Mouse (Mus musculus): ENCODE results near the gene Sipa1l3.

The Sipa1l3 gene

DNA sequence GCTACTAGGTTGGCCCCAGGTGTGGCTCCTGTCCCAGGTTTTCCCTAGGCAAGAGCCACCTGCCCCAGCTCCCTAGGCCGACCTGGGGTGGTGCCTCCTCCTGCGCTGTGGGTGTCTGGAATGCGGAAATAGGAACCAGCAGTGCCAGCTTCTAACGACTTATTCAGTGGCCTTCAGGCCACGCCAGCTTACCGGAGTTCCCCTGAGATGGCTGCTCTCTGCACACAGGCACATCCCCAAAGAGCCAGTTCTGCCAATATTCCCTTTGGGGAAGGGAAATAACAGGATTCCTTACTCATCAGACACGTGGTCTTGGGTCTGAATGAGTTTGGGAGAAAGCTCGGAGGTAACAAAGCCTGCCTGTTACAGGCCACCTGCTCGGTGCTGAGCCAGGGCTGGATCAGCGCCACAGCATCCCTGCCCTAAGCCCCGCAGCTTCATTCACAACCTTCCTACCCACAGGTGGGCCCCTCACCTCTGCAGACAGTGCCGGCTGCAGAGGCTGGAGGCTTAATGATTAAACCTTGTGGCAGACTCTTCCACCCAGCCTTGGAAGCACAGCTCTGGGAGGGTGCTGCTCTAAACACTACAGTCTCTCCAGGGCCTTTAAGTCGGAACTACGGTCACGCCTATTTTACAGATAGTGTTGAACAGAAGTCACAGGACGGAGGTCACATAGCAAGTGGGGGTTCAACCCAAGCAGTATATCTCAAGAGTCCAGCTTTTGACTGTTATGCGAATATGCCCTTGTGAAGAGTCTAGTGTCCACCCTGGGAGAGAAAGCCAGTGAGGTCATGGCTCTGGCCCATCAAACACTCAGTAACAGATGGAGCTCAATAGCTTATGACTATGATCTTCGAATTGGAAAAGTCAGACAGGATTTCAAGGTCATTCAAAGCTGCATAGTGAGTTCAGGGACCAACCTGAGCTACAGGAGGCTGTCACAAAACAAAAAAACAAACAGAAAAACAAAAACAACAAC lies 12.8 kb downstream of the Sipa1l3 start:
- DNase-seq (ENCODE audit: low read depth): no peak

DNA sequence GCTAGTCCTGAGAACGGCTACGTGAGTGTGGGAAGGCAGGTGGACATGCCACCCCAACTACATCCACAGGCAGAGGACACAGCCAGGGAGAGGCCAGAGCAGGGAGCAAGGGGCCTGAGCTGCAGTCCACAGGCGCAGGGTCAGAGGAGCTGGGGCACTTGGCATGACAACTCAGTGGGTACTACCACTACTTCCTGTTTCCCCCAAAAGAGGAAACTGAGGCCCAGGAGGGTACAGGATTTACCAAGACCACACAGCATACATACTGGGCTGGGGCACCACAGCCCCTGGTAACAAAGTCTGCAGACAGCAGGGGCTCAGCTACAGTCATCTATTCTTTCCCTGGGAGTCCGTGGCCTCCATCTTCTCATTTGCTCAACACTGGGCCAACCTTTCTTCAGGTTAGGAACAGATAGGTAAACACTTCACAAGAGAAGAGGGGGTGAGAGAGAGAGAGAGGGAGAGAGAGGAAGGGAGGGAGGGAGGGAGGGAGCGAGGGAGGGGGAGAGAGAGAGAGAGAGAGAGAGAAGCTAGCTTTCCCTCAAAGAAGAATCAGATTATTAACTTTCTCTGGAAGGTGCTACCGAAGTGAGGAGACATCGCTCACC lies 13.7 kb downstream of the Sipa1l3 start:
- DNase-seq (ENCODE audit: low read depth): no peak

DNA sequence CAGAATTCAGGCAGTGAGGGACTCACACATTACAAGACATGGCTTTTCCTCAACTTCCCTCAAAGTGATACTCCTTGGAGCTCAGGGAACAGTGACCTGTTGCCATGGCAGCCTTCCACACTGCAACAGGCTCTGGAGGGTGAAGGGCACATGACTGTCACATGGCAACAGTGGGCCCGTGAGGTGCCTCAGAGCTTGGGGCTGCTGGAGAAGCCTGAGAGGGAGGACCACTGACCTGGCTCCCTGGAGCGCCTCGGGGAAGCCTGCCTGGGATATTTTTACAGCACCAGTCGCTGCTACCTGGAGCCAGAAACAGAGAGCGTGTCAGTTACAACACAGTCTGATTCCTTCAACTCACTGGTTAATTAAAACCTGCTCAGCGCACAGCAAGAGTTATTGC lies 14.8 kb downstream of the Sipa1l3 start:
- no peak for DNase-seq (ENCODE audit: low read depth)

DNA sequence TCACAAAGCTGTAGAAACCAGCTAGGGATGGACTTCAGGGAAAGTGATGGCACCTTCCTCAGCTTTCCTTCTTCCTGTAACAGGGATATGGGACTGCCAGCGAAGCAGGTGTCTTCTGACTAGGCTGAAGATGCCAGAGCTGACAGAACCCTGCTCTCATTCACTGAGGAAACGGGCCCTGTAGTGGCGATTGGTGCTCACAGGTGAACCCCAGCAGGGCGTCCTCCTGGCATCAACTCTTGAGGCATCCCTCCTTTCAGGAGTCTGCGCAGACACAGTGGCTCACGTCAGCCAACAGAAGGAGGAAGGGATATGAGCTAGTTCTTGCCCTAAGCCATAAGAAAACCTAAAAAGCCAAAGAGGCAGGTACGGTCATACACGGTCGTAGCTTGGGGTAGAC lies 17.2 kb downstream of the Sipa1l3 start:
- DNase-seq (ENCODE audit: low read depth): no peak

DNA sequence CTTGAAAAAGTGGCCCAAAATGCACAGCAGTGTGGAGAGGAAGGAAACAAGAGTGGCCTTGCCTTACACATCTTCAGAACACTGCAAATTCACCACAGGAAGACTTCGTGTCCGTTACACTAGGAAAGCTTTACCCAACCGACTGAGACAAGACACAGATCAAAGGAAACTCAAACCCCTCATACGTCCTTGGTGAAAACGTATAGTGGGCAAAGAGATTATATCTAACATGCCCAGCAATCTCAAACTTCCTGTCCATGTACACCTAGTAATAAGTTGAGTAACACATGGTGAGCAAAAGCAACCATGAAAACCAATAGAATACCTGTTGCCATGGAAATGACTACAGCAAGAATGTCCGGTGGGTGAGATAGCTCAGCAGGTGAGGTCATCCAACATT lies 19.4 kb downstream of the Sipa1l3 start:
- no peak for DNase-seq (ENCODE audit: low read depth)

DNA sequence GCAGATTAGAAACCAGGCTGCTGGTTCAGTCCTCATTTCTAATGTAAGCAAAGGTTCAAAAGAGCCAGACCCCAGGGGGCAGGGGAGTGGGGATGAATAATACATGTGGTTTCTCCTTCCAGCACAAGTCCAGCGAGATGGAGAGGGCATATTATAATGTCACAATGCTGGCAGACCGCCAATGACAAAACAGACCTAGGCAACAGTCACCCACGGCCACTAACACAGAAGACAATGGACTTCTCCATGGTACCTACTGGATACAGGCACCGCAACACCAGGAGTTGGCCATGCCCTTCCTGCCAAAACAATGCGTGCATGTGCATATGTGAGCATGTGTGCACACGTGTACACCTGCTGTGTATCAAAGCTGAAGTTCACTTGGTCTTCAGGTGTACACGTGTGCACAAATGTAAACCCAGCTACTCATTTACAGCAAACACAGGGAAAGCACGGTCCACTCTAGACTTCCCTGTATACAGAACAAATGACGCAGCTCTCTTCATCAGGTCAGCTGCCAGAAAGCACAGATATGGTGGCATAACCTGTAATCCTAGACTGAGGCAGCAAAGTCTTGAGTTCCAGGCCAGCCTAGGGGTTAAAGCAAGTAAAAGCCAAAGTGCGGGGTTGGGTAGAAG lies 21.4 kb downstream of the Sipa1l3 start:
- no peak for DNase-seq (ENCODE audit: low read depth)

DNA sequence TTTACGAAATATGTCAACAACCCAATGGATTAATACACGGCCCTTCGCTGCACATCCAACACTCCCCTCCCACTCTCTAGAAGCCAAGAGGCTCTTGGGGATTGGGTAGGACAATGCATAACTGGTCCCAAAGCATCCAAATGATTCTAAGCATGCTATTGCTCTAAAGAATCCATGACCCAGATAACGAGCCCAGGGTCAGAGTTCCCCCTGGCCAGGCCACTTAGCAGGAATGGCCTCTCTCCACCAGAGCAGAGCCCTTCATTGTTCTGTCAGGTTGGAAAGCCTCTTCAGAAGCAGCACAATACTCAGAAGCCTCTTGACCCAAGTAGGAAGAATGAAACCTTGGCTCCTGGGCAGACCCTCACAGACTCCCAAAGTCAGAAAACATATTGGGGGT lies 22.1 kb downstream of the Sipa1l3 start:
- DNase-seq (ENCODE audit: low read depth): no peak

DNA sequence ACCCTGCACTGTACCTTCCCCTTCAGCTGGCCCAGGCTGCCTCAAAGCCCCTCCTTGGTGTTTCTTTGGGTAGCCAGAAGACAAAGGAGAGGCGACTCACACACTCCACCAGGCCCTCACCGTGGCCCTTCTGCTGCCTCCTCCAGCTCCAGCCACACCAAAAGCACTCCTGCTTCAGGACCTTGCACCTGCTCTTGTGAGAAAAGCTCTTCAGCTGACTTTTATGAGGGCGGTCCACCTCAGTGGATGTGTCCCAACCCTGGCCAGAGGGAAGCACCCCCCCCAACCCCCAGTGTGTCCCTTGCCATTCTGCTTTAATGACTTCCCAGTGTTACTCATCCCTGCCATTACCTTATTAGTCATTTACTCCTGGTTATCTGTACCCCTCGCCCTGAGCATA lies 22.6 kb downstream of the Sipa1l3 start:
- no peak for DNase-seq (ENCODE audit: low read depth)

DNA sequence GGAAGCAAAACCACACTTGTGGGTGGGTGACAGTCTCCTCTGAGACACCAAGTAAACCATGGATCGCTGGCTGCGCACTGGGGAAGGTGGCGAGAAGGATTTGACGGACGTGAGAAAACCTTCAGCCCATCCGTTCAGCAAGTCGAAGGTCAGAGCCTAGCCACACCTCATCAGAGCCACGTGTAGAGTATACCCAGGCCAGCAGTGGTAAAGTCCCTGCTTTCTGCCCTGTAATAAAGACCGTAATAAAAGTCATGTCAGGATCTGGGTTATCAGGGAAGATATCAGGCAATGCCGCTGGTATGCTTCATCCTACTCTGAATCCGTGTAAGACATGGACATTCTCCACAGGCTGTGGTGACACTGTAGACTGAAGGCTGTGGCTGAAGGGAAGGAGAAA lies 23.6 kb downstream of the Sipa1l3 start:
- DNase-seq (ENCODE audit: low read depth): no peak

DNA sequence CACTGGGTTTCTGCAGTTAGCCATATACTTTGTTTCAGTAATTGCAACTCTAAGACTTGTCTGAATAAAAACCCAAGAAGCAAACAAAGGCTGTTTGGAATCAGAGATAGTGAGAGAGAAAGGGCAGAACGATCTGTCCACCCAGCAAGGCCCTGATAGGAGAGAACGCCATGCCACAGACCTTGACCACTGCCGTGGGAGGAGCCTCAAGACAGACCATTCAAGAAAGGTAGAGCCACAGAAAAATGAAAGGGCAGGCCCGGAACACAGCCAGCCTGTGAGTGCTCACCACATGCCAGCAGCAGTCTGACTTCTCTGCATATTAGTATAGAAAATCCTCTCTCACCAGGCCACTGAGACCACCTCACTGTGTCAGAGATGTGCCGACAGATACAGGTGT lies 24.4 kb downstream of the Sipa1l3 start:
- no peak for DNase-seq (ENCODE audit: low read depth)

DNA sequence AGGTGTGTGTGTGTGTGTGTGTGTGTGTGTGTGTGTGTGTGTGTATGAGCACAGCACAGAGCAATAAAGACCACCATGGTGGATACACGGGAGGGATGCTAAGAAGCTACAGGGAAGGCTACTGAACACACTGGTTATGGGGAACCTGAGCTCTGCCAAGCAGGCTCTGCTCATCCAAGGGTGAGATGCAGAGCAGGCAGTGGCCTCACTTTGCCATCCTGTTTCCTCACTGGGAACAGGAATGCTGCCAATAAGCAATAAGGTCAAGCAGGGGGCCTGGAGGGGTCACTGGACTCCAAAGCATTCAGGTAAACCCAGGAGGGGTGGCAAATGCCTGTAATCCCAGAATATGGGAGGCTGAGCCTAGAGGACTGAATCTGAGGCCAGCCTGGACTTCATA lies 25.4 kb downstream of the Sipa1l3 start:
- no peak for DNase-seq (ENCODE audit: low read depth)

DNA sequence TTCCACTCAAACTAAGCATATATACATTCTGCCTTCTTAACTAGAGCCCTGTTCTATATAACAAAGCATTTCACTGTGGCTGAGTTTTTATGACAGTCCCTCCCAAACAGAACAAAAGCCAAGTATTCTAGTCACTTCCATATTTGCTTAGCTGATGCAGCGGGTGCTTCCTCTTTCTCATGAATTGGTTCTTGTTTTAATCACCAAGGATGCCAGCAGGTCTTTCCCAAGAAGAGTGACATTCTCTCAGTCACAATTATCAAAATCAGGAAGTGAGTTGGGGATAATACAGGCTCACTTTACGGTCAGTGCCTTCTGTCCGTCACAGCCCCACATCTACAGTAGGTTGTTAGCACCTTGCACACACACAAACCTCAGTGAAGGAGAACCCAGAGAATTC lies 26.6 kb downstream of the Sipa1l3 start:
- DNase-seq (ENCODE audit: low read depth): no peak

DNA sequence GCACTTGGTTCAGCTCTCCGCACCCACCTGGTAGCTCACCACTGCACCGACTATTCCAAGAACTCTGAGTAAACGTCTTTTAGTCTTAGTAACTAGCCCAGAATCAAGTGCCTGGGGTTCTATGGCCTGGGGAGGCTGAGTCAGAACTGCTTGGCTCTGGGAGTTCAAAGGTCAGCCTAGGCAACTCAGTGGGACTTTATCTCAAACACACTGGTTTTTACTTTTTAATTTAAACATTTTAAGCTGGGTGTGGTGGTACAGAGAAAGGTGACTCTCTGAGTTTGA lies 27.0 kb downstream of the Sipa1l3 start:
- DNase-seq (ENCODE audit: low read depth): no peak

DNA sequence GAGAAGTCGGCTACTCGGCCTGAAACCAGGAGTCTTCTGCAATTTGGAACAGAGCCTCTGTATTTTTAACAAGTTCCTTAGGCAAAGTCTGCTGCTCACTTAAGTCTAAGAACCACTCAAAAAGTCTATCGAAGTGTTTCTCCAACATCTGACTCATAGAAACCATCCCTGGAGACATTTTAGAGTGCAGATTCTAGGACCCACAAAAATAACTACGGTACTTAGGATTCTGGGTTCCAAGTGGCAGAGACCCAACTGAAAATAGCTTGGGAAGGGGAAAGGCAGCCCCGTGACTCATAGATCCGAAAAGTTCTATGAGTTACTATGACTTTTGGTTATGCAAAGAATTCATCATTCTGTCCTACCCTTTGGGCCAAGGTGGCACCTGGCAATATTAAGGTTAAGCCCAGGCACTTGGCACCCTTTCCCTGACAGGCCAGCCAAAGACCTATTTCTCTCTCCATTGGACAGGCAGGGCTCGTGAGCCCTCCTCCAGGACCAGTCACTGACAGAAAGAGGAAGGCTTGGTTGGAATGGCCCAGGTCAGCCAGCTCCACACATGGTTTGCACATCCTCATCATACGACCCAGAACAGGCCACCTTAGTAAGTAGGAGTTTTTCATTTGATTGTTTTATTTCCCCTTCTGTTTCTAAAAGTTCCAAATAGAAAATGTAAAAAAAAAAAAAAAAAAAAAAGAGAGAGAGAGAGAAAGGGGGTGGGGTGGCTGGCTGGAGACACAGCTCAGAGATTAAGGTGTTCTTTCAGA lies 27.6 kb downstream of the Sipa1l3 start:
- DNase-seq (ENCODE audit: low read depth): no peak

DNA sequence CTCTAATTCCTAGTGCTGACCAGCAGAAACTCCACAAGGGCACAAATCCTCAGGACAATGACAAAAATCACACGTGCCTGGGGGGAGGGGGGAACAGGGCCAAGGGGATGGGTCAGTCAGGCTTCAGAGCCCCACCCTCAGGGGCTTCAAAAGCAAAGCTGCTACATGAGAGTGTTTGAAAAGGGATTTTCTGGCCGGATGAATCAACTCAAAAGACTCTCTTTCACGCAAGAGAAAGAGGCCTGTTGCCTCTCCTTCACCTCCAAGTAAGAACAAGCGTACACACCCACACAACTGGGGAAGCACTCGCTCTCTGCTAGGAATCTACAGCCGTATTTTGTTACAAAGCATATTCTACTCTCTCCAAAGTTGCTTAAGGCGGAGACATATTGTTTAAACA lies 28.6 kb downstream of the Sipa1l3 start:
- no peak for DNase-seq (ENCODE audit: low read depth)

DNA sequence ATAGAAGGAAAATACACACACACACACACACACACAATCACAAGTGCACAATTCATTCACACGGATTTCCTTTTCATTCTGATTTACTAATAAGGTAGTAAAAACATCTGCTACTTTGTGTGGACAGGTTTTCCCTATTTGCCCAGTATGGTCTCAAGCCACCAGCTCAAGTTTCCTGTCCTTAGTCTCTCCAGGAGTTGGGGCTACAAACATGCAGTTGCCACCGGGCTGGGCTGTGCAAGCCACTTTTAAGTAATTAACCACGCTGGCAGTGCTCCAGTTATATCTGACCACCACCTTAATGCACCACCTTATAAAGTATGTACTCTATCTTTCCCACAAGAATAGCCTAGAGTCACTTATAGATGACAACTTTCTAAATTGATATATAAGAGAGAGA lies 29.1 kb downstream of the Sipa1l3 start:
- no peak for DNase-seq (ENCODE audit: low read depth)

DNA sequence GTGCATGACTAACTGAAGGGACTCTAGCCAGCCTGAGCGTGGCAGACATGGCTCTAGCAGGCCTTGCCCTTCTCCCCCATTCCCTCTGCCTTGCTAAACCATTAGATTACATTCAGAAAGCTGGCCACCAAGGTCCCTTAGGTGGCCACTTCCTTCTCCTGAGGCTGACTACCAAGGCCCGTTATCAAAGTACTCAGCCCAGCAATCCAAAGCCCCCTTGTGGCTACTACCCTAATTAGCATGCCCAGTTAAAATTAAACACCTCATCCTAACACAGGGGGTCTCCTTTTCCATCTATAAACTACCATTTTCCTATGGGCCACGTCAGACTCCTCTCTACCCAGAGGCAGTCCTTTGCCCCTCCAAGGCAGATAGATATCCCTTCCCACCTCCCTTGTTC lies 31.7 kb downstream of the Sipa1l3 start:
- no peak for DNase-seq (ENCODE audit: low read depth)

DNA sequence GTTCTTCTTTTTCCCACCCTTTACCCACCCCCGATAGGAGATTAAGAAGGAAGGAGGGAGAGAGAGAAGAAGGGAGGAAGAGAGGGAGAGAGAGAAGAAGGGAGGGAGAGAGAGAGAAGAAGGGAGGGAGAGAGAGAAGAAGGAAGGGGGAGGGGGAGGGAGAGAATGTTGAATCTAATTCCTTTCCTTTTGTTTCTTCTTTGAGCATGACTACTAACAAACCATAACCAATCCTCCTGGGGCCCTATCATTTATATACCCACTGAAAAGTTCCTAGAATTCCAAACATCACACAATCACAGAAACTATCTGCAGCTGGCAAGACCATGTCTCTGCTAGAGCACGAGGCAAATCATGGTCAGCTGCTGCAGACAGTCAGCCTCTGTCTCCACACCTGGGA lies 32.7 kb downstream of the Sipa1l3 start:
- no peak for DNase-seq (ENCODE audit: low read depth)

DNA sequence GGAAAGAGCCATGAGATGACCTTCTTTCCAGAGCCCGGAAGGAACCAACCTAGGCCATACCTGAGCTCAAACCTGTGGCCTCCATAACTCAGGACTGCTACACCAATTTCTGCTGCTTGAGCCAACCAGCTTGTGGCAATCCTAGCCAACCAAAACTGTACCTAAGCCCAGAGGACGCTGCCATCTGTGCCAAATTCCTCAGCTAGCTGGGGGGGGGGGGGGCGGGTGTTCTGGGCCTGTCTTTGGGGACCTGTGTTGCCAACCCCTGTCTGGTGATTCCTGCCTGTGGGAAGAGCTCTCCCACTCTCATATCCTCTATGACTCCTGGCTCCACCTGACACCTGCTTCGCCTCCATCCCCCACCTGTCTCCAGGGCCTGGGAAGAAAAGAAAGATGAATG lies 34.9 kb downstream of the Sipa1l3 start:
- no peak for DNase-seq (ENCODE audit: low read depth)

DNA sequence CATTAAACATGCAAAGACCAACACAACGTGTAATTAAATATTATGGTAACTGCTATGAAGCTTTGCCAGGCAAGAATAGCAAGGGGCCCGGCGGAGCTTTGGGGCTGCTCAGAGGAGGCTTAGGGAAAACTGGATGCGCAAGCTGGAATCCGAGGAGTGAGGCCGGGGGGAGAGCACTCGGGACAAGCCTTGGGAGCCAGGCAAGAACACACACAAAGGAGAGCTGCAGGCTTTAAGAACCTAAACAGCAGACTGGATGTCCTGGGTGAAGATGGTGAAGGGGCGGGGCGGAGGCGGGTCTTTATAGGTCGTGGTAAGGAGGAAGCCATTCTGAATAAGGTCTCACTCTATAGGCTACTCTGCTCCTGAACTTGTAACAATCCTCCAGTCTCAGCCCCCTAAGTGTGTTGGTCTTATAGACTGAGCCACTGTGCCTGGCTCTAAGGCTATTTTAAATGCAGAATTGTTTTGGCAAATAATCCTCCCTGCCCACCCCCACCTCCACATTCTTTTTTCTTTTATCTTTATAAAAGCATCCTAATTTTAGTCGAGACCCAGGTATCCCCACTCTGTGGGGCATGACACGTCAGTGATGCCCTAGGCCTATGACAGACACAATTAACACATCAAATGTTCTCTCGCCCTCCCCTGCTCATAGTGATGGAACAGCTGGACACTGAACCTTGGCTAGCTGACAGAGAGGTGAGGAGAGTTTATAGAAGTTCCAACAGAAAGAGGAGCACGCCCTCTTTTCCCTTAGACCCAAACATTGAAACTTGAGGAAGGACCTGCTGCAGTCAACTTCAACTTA lies 36.9 kb downstream of the Sipa1l3 start:
- no peak for DNase-seq (ENCODE audit: low read depth)

DNA sequence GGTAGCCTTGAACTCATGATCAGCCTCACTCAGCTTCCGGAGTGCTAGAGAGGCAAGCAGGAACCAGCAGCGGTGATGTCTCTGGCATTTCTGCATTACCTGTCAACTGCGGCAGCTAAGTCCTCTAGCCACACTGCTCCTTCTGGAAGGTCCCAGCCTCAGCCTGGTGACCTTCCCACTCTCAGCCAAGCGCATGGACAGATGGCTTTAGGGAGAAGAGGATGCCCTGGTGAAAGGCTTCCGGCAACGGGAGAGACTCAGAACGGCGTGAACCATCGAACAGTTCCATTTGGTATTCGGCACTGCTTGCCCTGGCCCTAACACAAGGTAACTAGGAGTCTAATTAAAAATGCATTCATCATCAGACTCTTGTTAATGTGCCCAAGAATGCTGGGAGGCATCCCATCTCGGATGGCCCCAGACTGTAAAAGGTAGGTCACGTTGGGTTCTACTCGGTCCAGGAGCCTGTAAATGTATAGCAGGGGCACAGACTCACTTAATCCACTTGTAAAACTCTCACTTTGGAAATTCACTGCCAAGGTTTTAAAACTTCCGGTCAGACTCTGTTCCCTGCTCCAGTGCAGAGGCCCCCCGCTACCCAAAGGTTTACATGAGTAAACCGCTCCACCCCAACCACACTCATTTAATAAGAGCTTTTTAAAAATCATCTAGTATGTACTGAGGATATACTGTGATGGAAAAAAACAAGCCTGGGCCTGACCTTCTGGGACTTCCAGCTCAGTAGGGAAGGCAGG lies 37.7 kb downstream of the Sipa1l3 start:
- DNase-seq (ENCODE audit: low read depth): no peak

Measured in naive thymus-derived CD4-positive, alpha-beta T cell, adult 2 months (primary cell).